Mouse (Mus musculus): ENCODE measurements around the gene Mmp9. TPM values are rescaled to one million over a fixed set of nuclear protein-coding genes. Genes with fewer than 3 reads are reported as not detected.
A peak's percentile ranks its signal among the peaks of the same experiment; 100 is the strongest.

The Mmp9 gene
- polyA plus RNA-seq, 1 experiment: 13.4 TPM

- peak; percentile 96 for DNase-seq
- Histone ChIP-seq H3K4me1 (ENCODE audit: control insufficient read depth, insufficient read depth, low read length) (peaks cover 13% of the 10 kb centered on the region), H3K4me3 (replicated peaks; ENCODE audit: extremely low read depth, low read depth, low read length) (peak within 1 kb of the TSS; percentile 74)
- under 1% methylated on average over 90 of the region's 91 CpGs for WGBS
- TF ChIP-seq POLR2A (IDR thresholded peaks at IDR 0.05; ENCODE audit: borderline replicate concordance, extremely low read depth, low read depth, low read length) (peak; percentile 70; the same call in 1 of the 2 replicates), CTCF (IDR thresholded peaks at IDR 0.05; ENCODE audit: insufficient read depth, low read length) (no peak)
These were observed 29.2 kb upstream of the Mmp9 start, which contains the start of gene Zfp335 for GRCm38 (mm10) chr2:164911086-164912048. Gene Zfp335 (minus strand): TSS chr2:164911757.

GRCm38 (mm10) chr2:164912151-164912550, 28.4 kb upstream of the Mmp9 start:
- H3K4me1 ChIP-seq (ENCODE audit: control insufficient read depth, insufficient read depth, low read length): peaks cover 13% of the 10 kb centered on the region
- peak overlapping the region; percentile 74 for H3K4me3 ChIP-seq (replicated peaks; ENCODE audit: extremely low read depth, low read depth, low read length)
- no peak for DNase-seq
- WGBS: 4% methylated on average over 12 of the region's 12 CpGs
- TF ChIP-seq CTCF (IDR thresholded peaks at IDR 0.05; ENCODE audit: insufficient read depth, low read length) (no peak), POLR2A (IDR thresholded peaks at IDR 0.05; ENCODE audit: borderline replicate concordance, extremely low read depth, low read depth, low read length) (no peak; the same call in 1 of the 2 replicates)

GRCm38 (mm10) chr2:164912749-164913427, 27.7 kb upstream of the Mmp9 start:
- DNase-seq: no peak
- Histone ChIP-seq H3K4me1 (ENCODE audit: control insufficient read depth, insufficient read depth, low read length) (peaks cover 13% of the 10 kb centered on the region), H3K4me3 (replicated peaks; ENCODE audit: extremely low read depth, low read depth, low read length) (no peak overlapping the region)
- TF ChIP-seq POLR2A (IDR thresholded peaks at IDR 0.05; ENCODE audit: borderline replicate concordance, extremely low read depth, low read depth, low read length): no peak
- TF ChIP-seq CTCF (IDR thresholded peaks at IDR 0.05; ENCODE audit: insufficient read depth, low read length): no peak
- WGBS: 70% methylated on average over 8 of the region's 9 CpGs

GRCm38 (mm10) chr2:164913428-164913786, 27.2 kb upstream of the Mmp9 start:
- TF ChIP-seq POLR2A (IDR thresholded peaks at IDR 0.05; ENCODE audit: borderline replicate concordance, extremely low read depth, low read depth, low read length) (no peak), CTCF (IDR thresholded peaks at IDR 0.05; ENCODE audit: insufficient read depth, low read length) (no peak)
- DNase-seq: no peak
- Histone ChIP-seq H3K4me3 (replicated peaks; ENCODE audit: extremely low read depth, low read depth, low read length) (no peak overlapping the region), H3K4me1 (ENCODE audit: control insufficient read depth, insufficient read depth, low read length) (peaks cover 13% of the 10 kb centered on the region)
- 57% methylated on average over 2 of the region's 2 CpGs for WGBS

- TF ChIP-seq CTCF (IDR thresholded peaks at IDR 0.05; ENCODE audit: insufficient read depth, low read length): no peak
- no peak for TF ChIP-seq POLR2A (IDR thresholded peaks at IDR 0.05; ENCODE audit: borderline replicate concordance, extremely low read depth, low read depth, low read length)
- H3K4me1 ChIP-seq (ENCODE audit: control insufficient read depth, insufficient read depth, low read length): peaks cover 9% of the 10 kb centered on the region
- DNase-seq: no peak
- H3K4me3 ChIP-seq (replicated peaks; ENCODE audit: extremely low read depth, low read depth, low read length): no peak overlapping the region
- 66% methylated on average over 5 of the region's 5 CpGs for WGBS
These were observed 23.8 kb upstream of the Mmp9 start for GRCm38 (mm10) chr2:164916820-164917219.

GRCm38 (mm10) chr2:164917371-164917770, 23.2 kb upstream of the Mmp9 start:
- Histone ChIP-seq H3K4me3 (replicated peaks; ENCODE audit: extremely low read depth, low read depth, low read length) (no peak overlapping the region), H3K4me1 (ENCODE audit: control insufficient read depth, insufficient read depth, low read length) (peaks cover 6% of the 10 kb centered on the region; the same call in 1 of the 2 replicates)
- TF ChIP-seq CTCF (IDR thresholded peaks at IDR 0.05; ENCODE audit: insufficient read depth, low read length) (no peak), POLR2A (IDR thresholded peaks at IDR 0.05; ENCODE audit: borderline replicate concordance, extremely low read depth, low read depth, low read length) (no peak)
- DNase-seq: no peak
- WGBS: 67% methylated on average over 10 of the region's 10 CpGs

- WGBS: 63% methylated on average over 5 of the region's 5 CpGs
- no peak for TF ChIP-seq POLR2A (IDR thresholded peaks at IDR 0.05; ENCODE audit: borderline replicate concordance, extremely low read depth, low read depth, low read length)
- TF ChIP-seq CTCF (IDR thresholded peaks at IDR 0.05; ENCODE audit: insufficient read depth, low read length): peak; percentile 73
- H3K4me1 ChIP-seq (ENCODE audit: control insufficient read depth, insufficient read depth, low read length): peaks cover 4% of the 10 kb centered on the region; the same call in 1 of the 2 replicates
- no peak for DNase-seq
- no peak overlapping the region for H3K4me3 ChIP-seq (replicated peaks; ENCODE audit: extremely low read depth, low read depth, low read length)
These were observed 22.3 kb upstream of the Mmp9 start for GRCm38 (mm10) chr2:164918325-164918724.

GRCm38 (mm10) chr2:164921984-164922383, 18.6 kb upstream of the Mmp9 start:
- DNase-seq: no peak
- Histone ChIP-seq H3K4me1 (ENCODE audit: control insufficient read depth, insufficient read depth, low read length) (no peaks in the 10 kb centered on the region), H3K4me3 (replicated peaks; ENCODE audit: extremely low read depth, low read depth, low read length) (no peak overlapping the region)
- no peak for TF ChIP-seq CTCF (IDR thresholded peaks at IDR 0.05; ENCODE audit: insufficient read depth, low read length)
- TF ChIP-seq POLR2A (IDR thresholded peaks at IDR 0.05; ENCODE audit: borderline replicate concordance, extremely low read depth, low read depth, low read length): no peak
- WGBS: 60% methylated on average over 7 of the region's 7 CpGs

GRCm38 (mm10) chr2:164923291-164923690, 17.3 kb upstream of the Mmp9 start:
- no peak for DNase-seq
- WGBS: 71% methylated on average over 4 of the region's 4 CpGs

More at GRCm38 (mm10) chr2:164923291-164923690, 17.3 kb upstream of the Mmp9 start:
- no peaks in the 10 kb centered on the region for H3K4me1 ChIP-seq (ENCODE audit: control insufficient read depth, insufficient read depth, low read length)
- TF ChIP-seq POLR2A (IDR thresholded peaks at IDR 0.05; ENCODE audit: borderline replicate concordance, extremely low read depth, low read depth, low read length) (no peak), CTCF (IDR thresholded peaks at IDR 0.05; ENCODE audit: insufficient read depth, low read length) (no peak)
- H3K4me3 ChIP-seq (replicated peaks; ENCODE audit: extremely low read depth, low read depth, low read length): no peak overlapping the region
